Mouse (Mus musculus) effector memory CD4-positive, alpha-beta T cell, adult 5 months (primary cell): Measurements from ENCODE around the gene Rabif. TPM values are rescaled to one million over a fixed set of nuclear protein-coding genes. Genes with fewer than 3 reads are reported as not detected.

Experiments
- polyA plus RNA-seq: library from polyadenylated mRNA; unstranded; fragments of 100-300 nt; shearing (Covaris generic); gene quantifications from one replicate; pipeline ENCODE4 v1.2.1, GENCODE M21; 2017

Gene Rabif
- 30.3 TPM for polyA plus RNA-seq

DNA sequence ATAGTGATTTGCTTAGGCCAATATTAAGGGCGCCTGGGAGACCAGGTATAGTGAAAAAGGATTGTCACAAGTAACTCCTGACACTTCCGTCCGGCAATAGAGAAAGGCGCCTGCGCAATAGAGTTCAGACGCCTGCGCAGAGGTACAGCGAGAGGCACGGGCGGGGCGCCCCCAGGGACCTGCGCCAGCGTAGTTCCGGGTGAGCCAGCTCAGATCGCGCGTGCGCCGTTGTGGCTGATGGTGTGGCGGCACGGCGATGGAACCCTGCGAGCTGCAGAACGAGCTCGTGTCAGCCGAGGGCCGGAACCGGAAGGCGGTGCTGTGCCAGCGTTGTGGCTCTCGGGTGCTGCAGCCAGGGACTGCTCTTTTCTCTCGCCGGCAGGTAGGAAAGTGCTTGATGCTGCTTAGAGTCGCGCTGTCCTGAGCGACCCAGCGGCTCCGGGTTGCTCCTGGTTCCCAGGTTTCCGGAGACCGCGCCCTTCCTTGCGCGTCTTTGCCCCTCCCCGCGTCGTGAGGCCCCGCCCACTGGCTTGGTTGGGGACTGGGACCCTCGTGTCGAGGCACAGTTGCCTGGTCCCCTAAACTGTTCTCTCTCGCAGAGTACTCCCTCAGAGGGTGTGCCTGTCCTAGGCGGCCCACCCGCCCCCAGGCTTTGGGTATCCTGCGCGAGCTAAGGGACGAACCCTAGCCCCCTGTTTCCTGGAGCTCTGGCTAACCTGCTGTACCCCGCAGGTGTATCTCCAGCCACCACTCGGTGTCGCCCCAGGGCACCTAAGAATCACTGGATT lies at the start of gene Rabif:
Gene Rabif, plus strand, starts transcription at position 221 of the 788 bp plus-strand sequence.

DNA sequence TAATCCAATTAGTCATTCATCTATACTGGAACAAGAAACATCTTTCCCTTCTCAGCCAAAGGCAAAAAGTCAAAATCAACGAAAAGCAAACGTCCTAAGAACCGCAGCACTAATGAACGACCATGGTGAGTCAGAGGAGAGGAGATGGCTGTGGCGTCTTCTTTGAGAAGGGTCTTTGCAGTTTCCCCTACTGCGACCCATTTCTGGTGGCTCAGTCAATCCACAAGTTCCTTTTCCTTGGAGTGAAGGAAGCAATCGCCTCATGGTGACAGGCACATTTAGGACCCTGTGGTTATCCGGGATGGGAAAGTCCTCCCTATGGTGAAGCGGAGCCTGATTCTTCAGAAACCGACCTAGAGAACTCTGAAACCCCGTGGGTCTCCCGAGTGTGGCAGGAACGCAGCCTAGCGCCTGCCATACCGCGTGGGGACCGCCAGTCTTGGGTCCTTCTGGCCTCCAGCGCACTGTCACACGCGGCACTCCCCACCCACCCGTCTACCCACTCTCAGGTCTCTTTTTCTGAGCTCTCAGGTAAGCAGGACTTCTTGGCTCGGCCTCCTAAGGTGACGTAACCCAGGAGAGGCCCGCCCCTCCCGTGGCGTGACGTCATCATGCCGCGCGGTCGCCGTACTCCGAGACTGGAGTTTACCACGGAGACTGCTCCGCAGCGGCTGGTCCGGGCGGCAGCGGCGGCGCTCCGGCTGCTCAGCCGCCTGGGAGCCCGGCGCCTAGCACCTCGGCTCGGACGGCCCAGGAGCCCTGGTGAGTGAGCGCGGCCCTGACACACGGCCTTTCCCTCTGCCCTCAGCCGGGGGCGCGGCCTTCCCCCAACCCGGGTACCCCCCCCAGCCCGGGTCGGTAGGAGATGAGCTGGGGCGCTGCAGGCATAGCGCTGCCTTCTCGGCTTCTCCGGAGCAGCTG lies 39.3 kb upstream of the Rabif start, which contains the start of gene Klhl12:
Gene Klhl12, plus strand, starts transcription at position 628 of the 921 bp plus-strand sequence.

DNA sequence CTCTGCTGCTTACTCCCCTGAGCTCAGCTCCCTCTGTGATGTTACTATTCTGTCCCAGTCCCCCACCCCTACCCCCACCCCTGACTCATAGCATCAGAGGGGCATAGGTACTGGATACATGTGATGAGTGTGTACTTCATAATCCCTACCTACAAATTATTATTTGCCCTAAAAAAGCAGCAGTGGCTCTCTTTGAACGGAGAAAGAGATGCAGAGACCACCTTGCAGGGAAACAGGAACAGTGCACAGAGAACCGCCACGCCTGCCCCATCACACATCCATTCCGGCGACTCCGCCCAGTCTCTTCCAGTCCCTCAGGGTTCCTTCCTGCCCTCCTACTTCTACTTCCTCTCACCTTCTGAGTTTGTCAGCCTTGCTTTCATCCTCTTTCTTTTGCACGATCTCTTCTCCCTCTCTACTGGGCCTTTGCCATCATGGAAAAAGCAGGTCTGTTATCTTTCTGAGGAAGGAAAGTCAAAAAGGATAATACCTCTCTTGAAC lies 55.2 kb downstream of the Rabif start, which contains the start of gene Mgat4e:
Gene Mgat4e, minus strand, starts transcription at position 51 of the 501 bp plus-strand sequence.

Other genes starting within 250 kb of the Rabif start
- gene Myog, start 204.7 kb upstream of the Rabif start, polyA plus RNA-seq: not detected
- not detected for gene Ppfia4, start 161.7 kb upstream of the Rabif start, polyA plus RNA-seq
- gene Tmem183a, start 132.7 kb upstream of the Rabif start, polyA plus RNA-seq: 110 TPM
- gene 4933406M09Rik, start 108.7 kb upstream of the Rabif start, polyA plus RNA-seq: not detected
- 18.4 TPM for gene Cyb5r1, start 89.1 kb upstream of the Rabif start, polyA plus RNA-seq
- gene Adipor1, start 79.3 kb upstream of the Rabif start, polyA plus RNA-seq: 120 TPM
- 24.7 TPM for gene Klhl12, start 39.1 kb upstream of the Rabif start, polyA plus RNA-seq
- 0.27 TPM for gene Mgat4e, start 55.0 kb downstream of the Rabif start, polyA plus RNA-seq
- 50.4 TPM for gene Kdm5b, start 65.5 kb downstream of the Rabif start, polyA plus RNA-seq
- gene Syt2, start 152.0 kb downstream of the Rabif start, polyA plus RNA-seq: not detected